Mouse (Mus musculus) hindbrain, embryonic 12.5 days (tissue): ENCODE measurements at regions not wholly inside any gene's neighbourhood (a gene's known extent, or its start where the extent isn't known, plus 50 kb on each side); places are given as distances from the start of the nearest gene placed in this dataset.

Experiments used
- ATAC-seq: fragments of 200-750 bp; cut with Nextera tagmentation; 2 replicates; pipeline ENCODE4 v1.8.0; 2017; ENCODE audit warnings: moderate TSS enrichment; ENCODE audit not compliant: low FRiP score
- H3K27ac ChIP-seq: fragments of 300-500 bp; sonication (generic); 2 replicates; pipeline ENCODE4 v1.5.1; 2016; ENCODE audit warnings: mild to moderate bottlenecking
- H3K27me3 ChIP-seq: fragments of 300-500 bp; sonication (generic); 2 replicates; pipeline ENCODE4 v1.6.1; 2016; ENCODE audit warnings: mild to moderate bottlenecking
- H3K36me3 ChIP-seq: fragments of 300-500 bp; sonication (generic); 2 replicates; pipeline ENCODE4 v1.6.1; 2016; ENCODE audit warnings: mild to moderate bottlenecking
- H3K4me1 ChIP-seq: fragments of 300-500 bp; sonication (generic); 2 replicates; pipeline ENCODE4 v1.6.1; 2016
- H3K4me2 ChIP-seq: fragments of 300-500 bp; sonication (generic); replicated peaks from 2 replicates; pipeline ENCODE4 v1.6.1; 2016; ENCODE audit warnings: mild to moderate bottlenecking
- H3K4me3 ChIP-seq: fragments of 300-500 bp; sonication (generic); 2 replicates; pipeline ENCODE4 v1.5.1; 2016; ENCODE audit warnings: mild to moderate bottlenecking
- H3K9ac ChIP-seq: fragments of 300-500 bp; sonication (generic); 2 replicates; pipeline ENCODE4 v1.6.1; 2016; ENCODE audit warnings: mild to moderate bottlenecking, moderate library complexity
- H3K9me3 ChIP-seq: fragments of 300-500 bp; sonication (generic); replicated peaks from 2 replicates; pipeline ENCODE4 v1.6.1; 2016; ENCODE audit warnings: mild to moderate bottlenecking
- WGBS: fragments of 180-500 bp; shearing (Covaris S2); methylation state at CpG from one replicate; pipeline ENCODE4 v1.1.7; 2016; 5-methylcytosine and 5-hydroxymethylcytosine counted together

DNA sequence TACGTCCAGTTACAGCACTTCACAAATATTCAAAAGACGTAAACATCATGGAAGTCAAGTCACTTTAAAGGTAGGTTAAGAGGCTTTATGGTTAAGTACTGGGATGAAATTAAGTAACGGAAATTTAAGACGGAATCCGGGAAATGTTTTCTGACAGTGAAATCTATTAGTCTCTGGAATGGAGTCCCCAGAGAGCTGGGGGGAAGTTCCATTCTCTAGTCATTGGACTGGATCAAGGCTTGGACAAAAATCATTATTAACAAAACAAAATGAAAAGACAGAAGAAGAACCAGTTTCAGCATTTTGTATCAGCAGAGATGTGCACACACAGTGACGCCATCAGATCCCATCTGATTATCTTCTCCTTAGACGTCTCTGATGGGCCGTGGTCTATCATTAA is 337.8 kb upstream of the Pmfbp1 start:
- 75% methylated on average over 8 of the region's 8 CpGs for WGBS
- Histone ChIP-seq H3K4me2 (no peak overlapping the region), H3K27ac (no peak overlapping the region), H3K36me3 (no peaks in the 10 kb centered on the region), H3K9me3 (peaks cover 6% of the 10 kb centered on the region; the same call in 1 of the 2 replicates), H3K9ac (no peak overlapping the region), H3K27me3 (no peaks in the 10 kb centered on the region), H3K4me3 (no peak overlapping the region), H3K4me1 (no peaks in the 10 kb centered on the region)
- no peak for ATAC-seq

DNA sequence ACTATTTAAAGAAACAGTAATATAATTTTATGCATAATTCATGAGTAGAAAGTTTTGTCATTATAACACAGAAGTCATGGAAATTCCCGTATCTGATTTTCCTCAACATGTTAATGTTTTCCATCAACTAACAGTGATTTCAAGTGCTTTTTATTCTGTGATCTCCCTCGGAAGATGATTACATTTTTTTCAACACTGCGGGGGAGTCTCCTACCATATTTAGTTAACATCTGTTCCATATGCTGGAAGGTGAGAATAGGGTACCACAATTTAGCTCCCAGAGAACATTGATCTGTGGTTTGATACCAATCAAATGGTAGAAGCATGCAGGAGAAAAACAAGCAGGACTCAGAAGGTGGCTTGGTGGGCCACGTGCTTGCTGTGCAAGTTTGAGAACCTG is 321.1 kb upstream of the Pmfbp1 start:
- 85% methylated on average over 4 of the region's 4 CpGs for WGBS

DNA sequence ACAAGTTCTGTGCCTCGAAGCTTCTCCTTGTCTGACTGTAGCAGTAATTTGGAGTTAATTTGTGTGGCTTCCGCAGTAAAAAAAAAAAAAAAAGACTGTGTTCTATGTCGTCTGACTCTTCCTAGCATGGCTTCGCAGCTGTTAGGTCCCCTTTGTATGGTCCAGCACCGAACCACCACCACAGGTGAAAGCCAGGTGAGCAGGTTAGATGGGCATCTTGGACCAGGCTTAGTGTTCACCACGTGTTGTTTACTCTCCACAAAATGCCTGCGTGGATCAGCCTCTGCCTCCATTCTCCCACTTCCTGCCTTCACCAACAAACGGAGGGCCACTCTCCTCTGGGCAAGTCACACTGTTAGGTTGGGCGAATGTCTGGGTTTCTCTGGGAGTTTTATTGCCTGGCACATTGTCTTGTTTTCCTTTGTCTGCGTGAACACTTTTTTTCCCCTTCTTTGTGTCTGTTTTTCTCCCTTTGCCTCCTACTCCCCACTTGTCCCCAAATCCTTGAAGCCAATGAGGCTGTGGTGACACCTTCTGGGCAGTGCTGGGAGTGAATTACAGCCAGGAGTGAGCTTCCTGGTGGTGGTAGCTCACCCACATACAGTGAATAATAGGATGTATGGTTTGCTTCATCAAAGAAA is 308.1 kb upstream of the Pmfbp1 start:
- no peaks in the 10 kb centered on the region for H3K27me3 ChIP-seq
- 0 out of 2 replicates have a peak overlapping the region, but pooled peaks have one; percentile 33 for H3K9ac ChIP-seq
- H3K27ac ChIP-seq, result peak overlapping the region; percentile 64; the same call in 1 of the 2 replicates
- 33% methylated on average over 10 of the region's 10 CpGs for WGBS
- ATAC-seq, result peak; percentile 84
- no peaks in the 10 kb centered on the region for H3K36me3 ChIP-seq
- H3K4me2 ChIP-seq, result peak overlapping the region; percentile 43
- H3K9me3 ChIP-seq, result no peaks in the 10 kb centered on the region
- H3K4me3 ChIP-seq, result no peak overlapping the region
- peaks cover 27% of the 10 kb centered on the region for H3K4me1 ChIP-seq

More for the DNA sequence above, 321.1 kb upstream of the Pmfbp1 start:
- Histone ChIP-seq H3K4me1 (no peaks in the 10 kb centered on the region), H3K27ac (no peak overlapping the region), H3K9me3 (peaks cover 5% of the 10 kb centered on the region; the same call in 1 of the 2 replicates), H3K9ac (no peak overlapping the region), H3K4me2 (no peak overlapping the region), H3K4me3 (no peak overlapping the region), H3K36me3 (no peaks in the 10 kb centered on the region), H3K27me3 (no peaks in the 10 kb centered on the region)
- no peak for ATAC-seq

DNA sequence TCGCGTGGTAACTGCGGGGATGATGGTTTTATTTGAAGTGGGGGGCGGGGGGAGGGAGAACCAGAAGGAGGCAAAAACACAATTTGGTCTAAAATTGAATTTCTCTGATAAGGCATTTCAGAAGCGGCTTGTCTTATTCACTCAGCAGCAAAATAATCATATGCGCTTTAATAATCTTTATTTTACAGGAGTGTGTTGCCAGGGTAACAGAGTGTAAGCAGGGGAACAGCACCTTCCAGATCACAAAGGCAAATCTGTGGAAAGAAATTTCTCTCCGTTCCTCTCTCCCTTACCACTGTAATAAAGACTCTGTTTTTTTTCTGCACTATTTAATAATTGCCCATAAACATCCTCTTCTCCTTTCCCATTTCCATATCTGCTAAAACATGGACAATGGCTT is 306.2 kb upstream of the Pmfbp1 start:
- Histone ChIP-seq H3K4me3 (no peak overlapping the region), H3K27ac (peak overlapping the region; percentile 83), H3K36me3 (no peaks in the 10 kb centered on the region), H3K9ac (no peak overlapping the region), H3K27me3 (no peaks in the 10 kb centered on the region), H3K4me1 (peaks cover 27% of the 10 kb centered on the region), H3K9me3 (no peaks in the 10 kb centered on the region), H3K4me2 (no peak overlapping the region)
- WGBS, result 61% methylated on average over 7 of the region's 7 CpGs
- 0 out of 2 replicates have a peak, but pooled peaks have one; percentile 71 for ATAC-seq

DNA sequence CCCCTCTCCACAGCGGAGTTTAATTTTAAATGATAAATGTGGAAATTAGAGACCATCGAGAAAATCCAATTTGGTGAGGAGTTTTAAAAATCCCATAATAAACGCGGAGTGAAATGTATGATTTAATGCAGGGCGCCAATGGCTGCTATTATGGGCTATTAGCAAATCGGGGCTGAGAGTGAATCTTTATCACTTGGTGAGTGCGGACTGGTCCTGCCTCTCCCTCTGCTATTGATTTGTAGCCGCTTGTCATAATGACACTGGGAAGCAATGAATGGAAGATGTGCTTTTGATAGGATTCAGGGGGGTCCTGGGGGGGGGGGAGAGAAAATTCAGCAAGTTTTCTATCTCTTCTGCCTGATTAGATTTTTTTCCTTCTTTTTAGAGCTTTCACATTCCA is 279.6 kb upstream of the Pmfbp1 start:
- Histone ChIP-seq H3K4me1 (peaks cover 7% of the 10 kb centered on the region), H3K9me3 (no peaks in the 10 kb centered on the region), H3K36me3 (no peaks in the 10 kb centered on the region), H3K27ac (peak overlapping the region; percentile 68), H3K4me3 (no peak overlapping the region), H3K9ac (no peak overlapping the region), H3K27me3 (no peaks in the 10 kb centered on the region), H3K4me2 (no peak overlapping the region)
- ATAC-seq, result no peak
- 76% methylated on average over 8 of the region's 8 CpGs for WGBS

DNA sequence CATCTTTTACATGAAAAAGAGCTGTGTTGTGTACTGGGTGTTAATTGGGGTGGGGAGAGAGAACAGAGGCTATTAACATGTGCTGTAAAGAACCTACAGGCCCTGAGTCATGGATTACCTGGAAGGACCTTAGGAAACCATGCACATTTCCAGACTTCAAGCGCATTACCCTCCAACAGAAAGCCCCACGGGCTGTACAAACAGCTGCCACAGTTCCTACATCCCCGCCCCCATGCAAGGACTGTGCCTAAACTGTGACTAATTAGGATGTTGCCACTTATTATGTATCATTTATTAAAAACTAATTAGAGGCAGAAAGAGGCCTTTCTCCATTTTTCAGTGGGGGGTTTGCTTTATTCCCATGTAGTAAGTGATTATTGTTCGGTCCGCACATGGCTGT is 277.5 kb upstream of the Pmfbp1 start:
- Histone ChIP-seq H3K36me3 (no peaks in the 10 kb centered on the region), H3K27ac (peak overlapping the region; percentile 60; the same call in 1 of the 2 replicates), H3K4me3 (no peak overlapping the region), H3K9ac (no peak overlapping the region), H3K4me1 (peaks cover 7% of the 10 kb centered on the region), H3K4me2 (no peak overlapping the region), H3K9me3 (no peaks in the 10 kb centered on the region), H3K27me3 (no peaks in the 10 kb centered on the region)
- WGBS, result 47% methylated on average over 5 of the region's 5 CpGs
- peak; percentile 81 for ATAC-seq

DNA sequence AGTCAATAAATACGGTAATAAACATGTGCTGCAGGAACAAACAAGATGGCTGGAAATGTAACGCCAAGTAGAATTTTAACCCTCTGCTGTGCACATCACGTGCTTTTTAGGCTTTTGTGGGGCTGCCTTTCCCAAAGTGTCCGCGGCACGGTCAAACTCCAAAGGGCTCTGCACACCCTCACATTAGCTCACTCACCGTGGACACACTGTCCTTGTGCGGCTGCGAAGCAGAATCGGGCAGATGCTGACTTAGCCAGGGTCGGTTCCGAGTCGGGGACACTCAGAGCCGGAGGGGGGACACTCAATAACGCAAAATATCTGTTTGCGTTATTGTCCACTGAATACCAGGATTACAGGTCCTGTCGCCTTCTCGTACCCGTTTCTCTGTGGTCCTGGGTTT is 276.5 kb upstream of the Pmfbp1 start:
- no peak overlapping the region for H3K4me2 ChIP-seq
- 93% methylated on average over 19 of the region's 19 CpGs for WGBS
- H3K9ac ChIP-seq, result no peak overlapping the region
- no peak overlapping the region for H3K27ac ChIP-seq
- no peak overlapping the region for H3K4me3 ChIP-seq
- peaks cover 7% of the 10 kb centered on the region for H3K4me1 ChIP-seq
- H3K9me3 ChIP-seq, result no peaks in the 10 kb centered on the region
- no peaks in the 10 kb centered on the region for H3K27me3 ChIP-seq
- H3K36me3 ChIP-seq, result no peaks in the 10 kb centered on the region
- no peak for ATAC-seq

DNA sequence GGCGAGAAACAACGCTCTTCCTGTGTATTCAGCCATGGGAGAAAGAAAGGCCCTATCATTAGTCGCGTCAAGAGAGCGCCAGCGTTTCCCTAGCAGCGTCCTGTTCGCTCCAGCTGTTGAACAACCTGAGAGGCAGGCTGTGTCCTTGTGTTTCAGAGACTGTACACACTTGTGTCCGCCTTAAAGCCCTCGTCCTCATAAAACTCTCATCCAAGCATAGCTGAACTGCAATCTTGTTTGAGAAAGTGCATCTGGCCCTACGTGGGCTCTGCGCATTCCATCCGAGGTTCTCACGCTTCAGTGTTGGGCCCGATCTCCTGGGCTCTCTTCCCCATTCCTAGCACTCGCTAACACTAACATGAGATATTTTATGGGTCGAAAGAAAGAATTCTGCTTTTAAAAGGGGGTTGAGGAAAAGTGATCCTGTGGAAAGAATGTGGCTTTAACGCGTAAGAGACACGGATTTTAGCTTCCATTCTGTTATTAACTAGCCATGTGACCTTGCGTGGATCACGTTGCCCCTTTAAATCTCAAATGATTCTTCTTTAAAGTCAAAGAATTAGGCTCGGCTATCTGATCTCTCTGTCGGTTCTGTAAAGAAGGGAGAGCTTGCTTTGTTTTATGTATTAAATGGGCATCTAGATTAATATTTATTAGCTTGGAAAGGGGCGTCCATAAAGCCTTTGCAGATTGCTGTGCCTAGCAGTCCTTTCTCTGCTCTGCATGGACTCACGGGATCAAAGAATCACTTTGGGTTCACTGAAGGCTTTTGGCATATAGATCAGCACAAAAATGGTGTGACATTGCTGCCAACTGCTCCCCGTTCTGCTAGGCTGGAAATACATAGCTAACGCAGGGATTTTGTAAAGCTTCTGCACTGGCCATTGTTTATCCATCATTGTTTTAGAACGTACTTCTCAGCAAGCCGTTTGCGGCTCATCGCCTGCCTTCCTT is 261.3 kb upstream of the Pmfbp1 start:
- Histone ChIP-seq H3K27ac (peak overlapping the region; percentile 75), H3K4me3 (no peak overlapping the region), H3K36me3 (no peaks in the 10 kb centered on the region), H3K9me3 (no peaks in the 10 kb centered on the region), H3K9ac (no peak overlapping the region), H3K4me1 (peaks cover 24% of the 10 kb centered on the region), H3K27me3 (no peaks in the 10 kb centered on the region), H3K4me2 (peak overlapping the region; percentile 34)
- peak; percentile 85 for ATAC-seq
- WGBS, result 36% methylated on average over 32 of the region's 32 CpGs

DNA sequence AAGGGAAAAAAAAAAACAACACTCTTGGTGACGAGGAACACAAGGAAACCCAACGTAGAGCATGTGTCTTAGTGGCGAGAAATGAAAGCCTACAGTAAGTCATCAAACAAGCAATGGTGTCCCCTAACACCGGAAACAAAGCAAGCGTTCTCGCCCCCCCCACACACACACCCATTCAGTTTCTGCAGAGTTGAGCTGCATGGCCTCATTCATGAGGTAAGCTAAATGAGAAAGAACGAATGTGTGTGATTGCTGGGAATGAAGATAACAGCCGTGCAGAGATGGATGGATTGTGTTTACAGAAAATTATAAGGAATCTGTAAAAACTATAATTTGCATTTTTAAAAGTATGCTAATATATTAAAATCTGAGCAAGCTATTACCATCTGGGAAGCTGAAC is 248.3 kb upstream of the Pmfbp1 start:
- ATAC-seq, result no peak
- 65% methylated on average over 8 of the region's 8 CpGs for WGBS
- Histone ChIP-seq H3K4me1 (peaks cover 13% of the 10 kb centered on the region), H3K36me3 (no peaks in the 10 kb centered on the region), H3K9ac (no peak overlapping the region), H3K4me3 (peak overlapping the region; percentile 18), H3K9me3 (no peaks in the 10 kb centered on the region), H3K4me2 (peak overlapping the region; percentile 51), H3K27ac (no peak overlapping the region), H3K27me3 (no peaks in the 10 kb centered on the region)

DNA sequence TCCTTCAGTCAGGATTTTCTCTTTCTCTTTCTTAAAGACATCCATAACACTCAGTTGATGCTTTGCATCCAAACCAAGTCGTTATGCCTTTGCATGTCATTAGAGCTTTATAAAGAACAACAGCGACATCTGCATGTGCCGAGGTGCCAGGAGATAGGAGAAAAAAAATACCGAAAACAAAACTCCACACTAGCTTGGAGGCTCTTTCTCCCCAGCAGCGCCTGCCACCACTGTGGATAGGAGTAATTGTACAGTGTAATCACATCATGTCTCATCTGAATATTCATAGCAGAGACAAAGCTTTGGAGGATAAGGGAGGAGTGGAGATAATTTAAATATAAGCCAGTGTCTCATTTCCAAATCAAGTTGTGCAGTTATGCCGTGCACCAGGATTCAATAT is 246.0 kb upstream of the Pmfbp1 start:
- Histone ChIP-seq H3K4me1 (peaks cover 21% of the 10 kb centered on the region), H3K27ac (peak overlapping the region; percentile 84), H3K27me3 (no peaks in the 10 kb centered on the region), H3K4me3 (peak overlapping the region; percentile 38), H3K9me3 (no peaks in the 10 kb centered on the region), H3K9ac (peak overlapping the region; percentile 43; the same call in 1 of the 2 replicates), H3K4me2 (peak overlapping the region; percentile 51), H3K36me3 (no peaks in the 10 kb centered on the region)
- ATAC-seq, result no peak
- WGBS, result 41% methylated on average over 6 of the region's 6 CpGs

DNA sequence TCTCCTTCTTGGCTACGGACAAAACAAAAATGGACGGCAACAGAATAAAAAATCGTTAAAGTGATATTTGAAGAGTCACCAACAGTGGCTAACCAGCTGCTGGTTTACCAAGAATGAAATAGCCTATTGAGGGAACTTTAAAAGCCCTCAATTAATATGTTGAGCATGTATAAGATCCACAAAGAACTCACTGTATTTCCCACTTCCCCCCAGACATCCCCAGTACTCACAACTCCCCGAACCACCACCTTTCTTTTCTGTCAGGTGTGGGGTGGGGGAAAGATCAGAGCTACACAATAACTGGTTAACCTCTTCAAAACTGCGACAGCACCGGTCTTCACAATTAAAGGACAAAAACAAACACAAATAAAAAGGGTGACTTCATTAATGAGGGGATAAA is 245.5 kb upstream of the Pmfbp1 start:
- 54% methylated on average over 6 of the region's 6 CpGs for WGBS
- Histone ChIP-seq H3K36me3 (no peaks in the 10 kb centered on the region), H3K9me3 (no peaks in the 10 kb centered on the region), H3K27ac (peak overlapping the region; percentile 84), H3K9ac (peak overlapping the region; percentile 43; the same call in 1 of the 2 replicates), H3K27me3 (no peaks in the 10 kb centered on the region), H3K4me2 (peak overlapping the region; percentile 51), H3K4me1 (peaks cover 24% of the 10 kb centered on the region), H3K4me3 (peak overlapping the region; percentile 38)
- ATAC-seq, result no peak

DNA sequence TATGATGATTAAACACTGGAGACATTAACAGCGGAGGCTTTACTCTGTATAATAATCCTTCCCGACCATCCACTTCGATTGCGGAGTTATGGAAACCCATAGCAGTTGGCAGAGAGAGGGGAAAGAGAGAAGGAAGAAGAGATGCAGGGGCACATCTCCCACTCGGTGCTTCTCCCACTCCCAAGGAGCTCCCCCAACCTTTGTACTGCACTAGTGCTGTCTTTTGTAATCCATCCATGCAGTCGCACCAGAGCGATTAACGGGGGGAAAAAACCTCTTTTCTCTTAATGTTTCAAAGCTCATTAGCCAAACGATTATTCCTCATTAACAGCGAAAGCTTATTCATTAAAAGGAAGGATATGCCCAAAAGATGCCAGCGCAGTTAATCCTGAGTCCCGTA is 244.6 kb upstream of the Pmfbp1 start:
- no peak for ATAC-seq
- Histone ChIP-seq H3K9ac (peak overlapping the region; percentile 45), H3K36me3 (no peaks in the 10 kb centered on the region)

More for the DNA sequence above, 244.6 kb upstream of the Pmfbp1 start:
- H3K4me2 ChIP-seq, result peak overlapping the region; percentile 51
- H3K9me3 ChIP-seq, result no peaks in the 10 kb centered on the region
- WGBS, result 70% methylated on average over 12 of the region's 12 CpGs
- H3K27me3 ChIP-seq, result no peaks in the 10 kb centered on the region
- peak overlapping the region; percentile 38 for H3K4me3 ChIP-seq
- H3K4me1 ChIP-seq, result peaks cover 24% of the 10 kb centered on the region
- H3K27ac ChIP-seq, result peak overlapping the region; percentile 84
